Mouse (Mus musculus): ENCODE measurements around the gene Fzr1. TPM values are rescaled to one million over a fixed set of nuclear protein-coding genes. Genes with fewer than 3 reads are reported as not detected.

Gene Fzr1
- polyA plus RNA-seq, 1 experiment from 2014 or later: 45.2 TPM

GRCm38 (mm10) chr10:81344421-81345161 is 33.7 kb downstream of the Fzr1 start:
- peaks cover 14% of the 10 kb centered on the region for H3K27me3 ChIP-seq (replicated peaks; ENCODE audit: control insufficient read depth, insufficient read depth, low read length)
- no peak overlapping the region for H3K4me2 ChIP-seq (replicated peaks; ENCODE audit: low read depth)
- no peaks in the 10 kb centered on the region for H3K9me3 ChIP-seq (ENCODE audit: control insufficient read depth)
- no peak overlapping the region for H3K9ac ChIP-seq (ENCODE audit: low read depth, low read length)
- no peak for ATAC-seq
- H3K27ac ChIP-seq (ENCODE audit: low read depth, low read length): no peak overlapping the region
- peaks cover 13% of the 10 kb centered on the region; the same call in 1 of the 2 replicates for H3K36me3 ChIP-seq (ENCODE audit: control insufficient read depth, insufficient read depth)
- TF ChIP-seq CTCF (IDR thresholded peaks at IDR 0.05; ENCODE audit: low read depth): peak; percentile 64
- no peak overlapping the region for H3K4me3 ChIP-seq (ENCODE audit: low read depth, low read length)
- 46% methylated on average over 8 of the region's 8 CpGs for WGBS
- 0 out of 2 replicates have a peak, but pooled peaks cover 2% of the 10 kb centered on the region for H3K4me1 ChIP-seq (replicated peaks; ENCODE audit: control insufficient read depth, insufficient read depth, low read length)

GRCm38 (mm10) chr10:81342686-81343505 is 35.4 kb downstream of the Fzr1 start, which contains the start of gene Gipc3:
Gipc3 (minus strand) TSS chr10:81343266.
- Histone ChIP-seq H3K4me1 (replicated peaks; ENCODE audit: control insufficient read depth, insufficient read depth, low read length) (0 out of 2 replicates have a peak, but pooled peaks cover 2% of the 10 kb centered on the region), H3K4me2 (replicated peaks; ENCODE audit: low read depth) (peak within 1 kb of the TSS; percentile 94), H3K27ac (ENCODE audit: low read depth, low read length) (no peak within 1 kb of the TSS), H3K27me3 (replicated peaks; ENCODE audit: control insufficient read depth, insufficient read depth, low read length) (peaks cover 14% of the 10 kb centered on the region), H3K4me3 (ENCODE audit: low read depth, low read length) (peak within 1 kb of the TSS; percentile 53), H3K9me3 (ENCODE audit: control insufficient read depth) (no peaks in the 10 kb centered on the region), H3K9ac (ENCODE audit: low read depth, low read length) (peak within 1 kb of the TSS; percentile 59), H3K36me3 (ENCODE audit: control insufficient read depth, insufficient read depth) (peaks cover 5% of the 10 kb centered on the region; the same call in 1 of the 2 replicates)
- WGBS: 5% methylated on average over 51 of the region's 67 CpGs
- no peak for ATAC-seq
- TF ChIP-seq CTCF (IDR thresholded peaks at IDR 0.05; ENCODE audit: low read depth): 0 out of 2 replicates have a peak, but pooled peaks have one; percentile 1

- H3K36me3 ChIP-seq (ENCODE audit: control insufficient read depth, insufficient read depth): no peaks in the 10 kb centered on the region
- ATAC-seq: no peak
- no peak overlapping the region for H3K9ac ChIP-seq (ENCODE audit: low read depth, low read length)
- TF ChIP-seq CTCF (IDR thresholded peaks at IDR 0.05; ENCODE audit: low read depth): peak; percentile 89
- H3K4me2 ChIP-seq (replicated peaks; ENCODE audit: low read depth): no peak overlapping the region
- H3K9me3 ChIP-seq (ENCODE audit: control insufficient read depth): no peaks in the 10 kb centered on the region
- 0 out of 2 replicates have a peak, but pooled peaks cover 2% of the 10 kb centered on the region for H3K4me1 ChIP-seq (replicated peaks; ENCODE audit: control insufficient read depth, insufficient read depth, low read length)
- WGBS: 37% methylated on average over 16 of the region's 16 CpGs
- H3K4me3 ChIP-seq (ENCODE audit: low read depth, low read length): no peak overlapping the region
- peaks cover 14% of the 10 kb centered on the region for H3K27me3 ChIP-seq (replicated peaks; ENCODE audit: control insufficient read depth, insufficient read depth, low read length)
- H3K27ac ChIP-seq (ENCODE audit: low read depth, low read length): no peak overlapping the region
Measured at GRCm38 (mm10) chr10:81341333-81341949, 36.9 kb downstream of the Fzr1 start.

GRCm38 (mm10) chr10:81340551-81341332 is 37.6 kb downstream of the Fzr1 start:
- H3K36me3 ChIP-seq (ENCODE audit: control insufficient read depth, insufficient read depth): no peaks in the 10 kb centered on the region
- no peak overlapping the region for H3K4me3 ChIP-seq (ENCODE audit: low read depth, low read length)
- no peak overlapping the region for H3K9ac ChIP-seq (ENCODE audit: low read depth, low read length)
- H3K4me1 ChIP-seq (replicated peaks; ENCODE audit: control insufficient read depth, insufficient read depth, low read length): 0 out of 2 replicates have a peak, but pooled peaks cover 2% of the 10 kb centered on the region
- peaks cover 14% of the 10 kb centered on the region for H3K27me3 ChIP-seq (replicated peaks; ENCODE audit: control insufficient read depth, insufficient read depth, low read length)
- no peaks in the 10 kb centered on the region for H3K9me3 ChIP-seq (ENCODE audit: control insufficient read depth)
- 41% methylated on average over 17 of the region's 17 CpGs for WGBS
- ATAC-seq: no peak
- no peak overlapping the region for H3K4me2 ChIP-seq (replicated peaks; ENCODE audit: low read depth)
- TF ChIP-seq CTCF (IDR thresholded peaks at IDR 0.05; ENCODE audit: low read depth): no peak
- no peak overlapping the region for H3K27ac ChIP-seq (ENCODE audit: low read depth, low read length)

GRCm38 (mm10) chr10:81336558-81336957 is 41.8 kb downstream of the Fzr1 start:
- 0 out of 2 replicates have a peak, but pooled peaks cover 2% of the 10 kb centered on the region for H3K4me1 ChIP-seq (replicated peaks; ENCODE audit: control insufficient read depth, insufficient read depth, low read length)
- H3K4me2 ChIP-seq (replicated peaks; ENCODE audit: low read depth): no peak overlapping the region
- H3K4me3 ChIP-seq (ENCODE audit: low read depth, low read length): no peak overlapping the region
- ATAC-seq: no peak
- no peaks in the 10 kb centered on the region for H3K36me3 ChIP-seq (ENCODE audit: control insufficient read depth, insufficient read depth)
- WGBS: 90% methylated on average over 4 of the region's 4 CpGs
- H3K9me3 ChIP-seq (ENCODE audit: control insufficient read depth): no peaks in the 10 kb centered on the region
- TF ChIP-seq CTCF (IDR thresholded peaks at IDR 0.05; ENCODE audit: low read depth): no peak
- H3K27ac ChIP-seq (ENCODE audit: low read depth, low read length): no peak overlapping the region; the same call in 1 of the 2 replicates
- peaks cover 14% of the 10 kb centered on the region for H3K27me3 ChIP-seq (replicated peaks; ENCODE audit: control insufficient read depth, insufficient read depth, low read length)
- no peak overlapping the region for H3K9ac ChIP-seq (ENCODE audit: low read depth, low read length)

Measured in intestine, postnatal 0 days (tissue).